Mouse (Mus musculus): ENCODE data around the gene Rel.
"Not testable (repeated sequence)": the region's sequence is repeated elsewhere in the genome, so short reads cannot be mapped to it uniquely, and the experiment has no call there.

The Rel gene

DNA sequence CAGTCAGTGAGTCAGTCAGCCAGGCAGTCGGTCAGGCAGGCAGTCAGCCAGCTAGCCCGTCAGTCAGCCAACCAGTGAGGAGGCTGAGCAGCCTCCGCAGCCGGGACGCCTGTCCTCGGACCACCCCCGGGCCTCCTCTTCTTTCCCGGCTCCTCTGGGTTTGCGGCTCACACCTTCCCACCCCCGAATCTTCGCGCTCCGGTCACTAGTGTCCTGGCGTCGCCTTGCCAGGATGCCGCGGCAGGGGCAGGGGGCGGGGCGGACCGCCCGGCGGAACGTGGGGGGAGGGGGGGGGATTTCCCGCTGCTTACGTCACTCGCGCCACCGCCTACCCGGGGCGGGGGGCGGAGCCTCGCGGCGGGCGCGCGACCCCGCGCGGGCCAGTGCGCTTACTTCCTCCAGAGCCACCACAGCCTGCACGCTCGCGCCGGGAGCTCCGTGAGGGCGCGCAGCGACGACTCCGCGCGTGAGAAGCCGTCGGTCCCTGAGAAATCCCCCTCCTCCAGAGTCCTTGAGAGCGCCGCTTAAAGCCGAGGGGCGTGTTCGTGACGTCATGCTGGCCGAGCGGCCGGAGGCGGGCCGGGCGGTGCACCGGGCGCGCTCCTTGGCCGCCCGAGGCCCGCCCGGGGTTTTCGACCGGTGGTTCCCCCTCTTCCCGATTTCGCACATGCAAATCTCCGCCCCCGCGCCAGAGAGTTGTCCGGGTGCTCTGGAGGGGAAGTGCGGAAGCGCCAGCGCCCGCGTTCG is at the start of gene Rel:
Gene Rel (minus strand): TSS at position 211 of the 747 bp plus-strand sequence.
- in situ Hi-C loops (cut with MboI), result no loop called here

DNA sequence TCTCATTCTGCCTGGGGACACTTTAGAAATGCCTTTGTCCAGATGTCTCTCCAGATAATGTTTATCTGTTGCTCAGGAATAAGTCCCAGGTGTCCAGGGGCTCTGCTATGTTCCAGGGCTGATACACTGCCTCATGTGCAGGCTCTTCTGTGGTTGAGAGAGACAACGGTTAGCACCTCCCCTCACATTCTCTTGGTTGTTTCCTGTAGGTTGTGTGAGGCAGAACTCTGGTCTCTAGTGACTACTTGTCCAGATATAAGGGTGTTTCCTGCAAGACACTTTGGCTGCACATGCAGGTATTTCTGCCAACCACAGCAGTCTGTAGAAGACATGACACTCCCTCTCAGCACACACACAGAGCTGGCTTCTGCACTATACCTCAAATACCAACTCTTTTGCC is 48.0 kb upstream of the Rel start:
- in situ Hi-C loops (cut with MboI), result no loop called here

- in situ Hi-C loops (cut with MboI), result no loop called here
Measured at GRCm38 (mm10) chr11:23810741-23811140, 40.0 kb upstream of the Rel start.

GRCm38 (mm10) chr11:23805716-23806115 is 34.9 kb upstream of the Rel start:
- in situ Hi-C loops (cut with MboI), result no loop called here

GRCm38 (mm10) chr11:23803136-23803535 is 32.4 kb upstream of the Rel start:
- in situ Hi-C loops (cut with MboI), result no loop called here

DNA sequence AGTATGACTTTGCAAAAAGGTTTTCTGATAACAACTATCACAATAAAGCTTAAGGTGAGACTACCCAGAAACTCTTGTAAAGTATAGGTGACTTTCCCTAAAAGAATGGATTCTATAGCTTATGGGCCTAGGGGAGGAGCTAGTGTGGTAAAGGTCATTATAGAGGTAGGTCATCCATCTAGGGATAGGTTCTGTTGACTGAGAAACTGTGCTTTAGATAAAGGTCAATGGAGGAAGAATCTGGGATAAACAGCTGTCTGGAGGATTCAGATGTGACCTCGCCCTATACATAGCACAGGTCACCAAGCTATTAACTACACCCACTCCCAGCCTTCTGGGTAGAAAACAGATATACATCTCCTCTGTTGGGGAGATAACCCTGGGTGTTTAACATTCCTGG is 31.5 kb upstream of the Rel start:
- in situ Hi-C loops (cut with MboI), result no loop called here

- in situ Hi-C loops (cut with MboI), result no loop called here
Measured at GRCm38 (mm10) chr11:23801851-23802250, 31.1 kb upstream of the Rel start.

- in situ Hi-C loops (cut with MboI), result not testable (repeated sequence)
Measured at GRCm38 (mm10) chr11:23783677-23784076, 12.9 kb upstream of the Rel start.

DNA sequence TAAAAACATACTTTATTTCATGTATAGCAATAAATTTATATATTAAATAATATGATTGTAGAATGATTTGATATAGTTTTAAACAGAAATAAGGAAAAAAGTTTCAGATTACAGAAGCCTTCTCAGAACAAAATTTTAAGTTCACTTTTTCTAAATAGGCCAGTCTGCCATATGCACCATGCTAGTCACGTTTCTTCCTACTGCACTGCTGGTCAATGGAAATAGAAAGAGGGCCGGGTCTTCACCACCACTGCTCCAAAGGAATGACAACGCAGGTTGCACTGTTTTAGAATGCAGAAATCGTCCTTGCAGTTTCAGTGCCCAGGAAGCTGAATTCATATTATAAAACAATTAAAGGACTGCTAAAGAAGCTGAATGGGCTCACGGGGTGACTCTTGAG is 12.3 kb upstream of the Rel start:
- in situ Hi-C loops (cut with MboI), result no loop called here

DNA sequence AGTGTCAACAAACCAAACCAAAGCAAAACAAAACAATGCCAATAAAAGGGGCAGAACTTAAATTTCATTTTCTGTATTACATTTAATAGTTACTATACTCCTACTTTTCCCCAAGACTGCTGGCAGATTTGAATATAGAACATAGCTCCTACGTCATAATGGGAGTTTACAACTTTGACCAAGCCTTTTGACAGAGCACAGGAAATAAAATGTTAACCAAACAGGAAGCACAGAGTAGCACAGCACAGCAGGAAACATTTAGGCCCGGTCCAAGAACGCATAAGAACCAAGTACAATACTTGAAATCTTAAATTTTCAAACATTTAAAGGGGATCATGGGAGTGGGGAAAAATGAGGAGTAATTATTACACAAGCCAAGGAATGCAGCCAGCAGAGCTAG is 11.3 kb upstream of the Rel start:
- in situ Hi-C loops (cut with MboI), result no loop called here

GRCm38 (mm10) chr11:23778787-23779201 is 8.0 kb upstream of the Rel start:
- in situ Hi-C loops (cut with MboI), result no loop called here

DNA sequence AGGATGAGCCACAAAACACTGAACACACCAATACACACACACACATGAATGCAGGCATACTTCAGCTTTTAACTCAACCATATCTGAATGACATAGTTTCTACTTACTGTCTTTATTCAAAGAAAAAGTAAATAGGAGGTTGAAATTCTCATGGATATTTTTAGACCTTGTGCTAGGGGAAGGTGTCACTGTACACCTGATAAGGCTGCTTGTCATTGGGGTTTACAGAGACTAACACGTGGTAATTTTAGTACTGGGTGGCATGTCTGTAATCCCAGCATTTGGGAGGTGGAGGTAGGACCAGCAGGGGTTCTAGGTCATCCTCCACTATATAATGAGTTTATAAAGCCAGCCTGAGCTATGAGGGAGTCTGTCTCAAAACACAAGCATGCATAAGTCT is 1.7 kb upstream of the Rel start:
- in situ Hi-C loops (cut with MboI), result no loop called here

DNA sequence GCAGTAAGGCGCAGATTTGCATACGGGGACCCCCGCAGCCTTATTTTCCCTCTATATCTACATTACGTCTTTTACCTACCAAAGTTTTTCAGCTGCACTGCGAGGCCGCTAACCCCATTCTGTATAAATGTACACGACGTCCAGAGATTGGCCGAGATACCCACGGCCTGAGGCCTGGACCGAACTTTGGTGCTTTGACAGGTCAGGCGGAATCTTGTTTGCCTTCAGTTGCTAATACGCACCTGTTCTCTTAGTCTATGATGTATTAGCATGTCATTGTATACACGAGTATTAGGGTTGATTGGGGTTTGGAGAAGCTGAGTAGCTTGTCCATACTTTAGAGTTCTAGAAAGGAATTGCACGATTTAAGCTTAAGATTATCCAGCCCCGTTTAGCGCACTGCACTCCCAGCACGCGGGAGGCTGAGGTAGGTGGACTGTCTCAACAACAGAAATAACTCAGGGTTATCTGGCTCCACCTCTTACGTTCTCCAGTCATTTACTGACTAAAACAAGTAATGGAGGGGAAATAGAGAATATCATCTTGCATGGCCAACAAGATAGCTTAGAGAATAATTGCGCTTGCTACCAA is 832 bp upstream of the Rel start:
- in situ Hi-C loops (cut with MboI), result no loop called here

DNA sequence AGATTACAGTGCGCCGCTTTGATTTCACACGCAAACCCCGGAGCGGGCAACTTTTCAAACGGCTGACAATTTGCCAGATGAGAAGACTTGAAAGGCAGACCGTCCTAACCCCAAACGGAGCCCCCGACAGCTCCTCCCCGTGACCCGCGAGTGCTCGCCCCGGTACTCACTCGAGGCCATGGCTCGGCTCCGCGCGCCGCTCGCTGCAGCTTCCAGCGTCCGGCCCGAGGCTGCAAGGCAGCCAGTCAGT is 335 bp downstream of the Rel start:
- in situ Hi-C loops (cut with MboI), result no loop called here

DNA sequence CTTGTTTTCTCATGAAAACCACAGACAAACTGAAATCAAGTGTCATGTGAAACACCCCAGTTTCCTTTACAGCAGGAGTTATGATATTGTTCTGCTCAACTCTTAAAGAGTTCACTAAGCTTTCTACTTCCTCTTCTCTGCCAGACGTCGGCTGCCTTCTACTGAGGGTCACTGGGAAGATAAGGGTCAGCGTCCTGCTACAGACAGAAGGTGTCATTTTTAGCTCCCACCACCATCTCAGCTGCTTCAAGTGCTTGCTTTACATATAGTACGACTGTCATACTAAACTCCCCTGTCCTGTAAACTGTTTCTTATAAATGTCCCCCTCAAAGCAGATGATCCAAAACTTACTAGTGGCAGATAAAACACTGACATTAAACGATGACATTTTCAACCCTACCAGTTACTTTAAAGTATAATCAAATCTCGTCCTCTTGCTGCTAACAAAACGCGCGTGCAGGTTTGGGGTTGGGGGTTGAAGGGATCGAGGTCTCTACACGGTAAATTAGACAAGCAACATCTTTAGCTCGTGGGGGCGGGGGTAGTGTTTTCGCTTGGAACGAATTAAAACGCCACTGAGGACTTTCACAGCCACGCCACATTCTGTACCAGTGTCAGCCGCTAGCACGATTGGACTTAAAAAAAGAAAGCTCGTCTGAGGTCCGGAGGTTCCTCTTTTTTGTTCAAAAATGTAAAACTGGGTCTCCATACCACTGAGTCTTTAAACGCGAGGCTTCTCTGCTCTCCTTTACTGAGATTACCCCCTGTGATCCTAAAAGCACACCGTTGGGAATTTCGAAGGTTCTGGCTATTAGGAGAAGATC is 872 bp downstream of the Rel start:
- in situ Hi-C loops (cut with MboI), result no loop called here

- in situ Hi-C loops (cut with MboI), result no loop called here
Measured at GRCm38 (mm10) chr11:23769033-23769432, 1.7 kb downstream of the Rel start.

- in situ Hi-C loops (cut with MboI), result no loop called here
Measured at GRCm38 (mm10) chr11:23767928-23768327, 2.8 kb downstream of the Rel start.

GRCm38 (mm10) chr11:23767369-23767768 is 3.4 kb downstream of the Rel start:
- in situ Hi-C loops (cut with MboI), result not testable (repeated sequence)

- in situ Hi-C loops (cut with MboI), result no loop called here
Measured at GRCm38 (mm10) chr11:23762635-23763034, 8.1 kb downstream of the Rel start.

GRCm38 (mm10) chr11:23758218-23758617 is 12.6 kb downstream of the Rel start:
- in situ Hi-C loops (cut with MboI), result no loop called here

GRCm38 (mm10) chr11:23754329-23754728 is 16.4 kb downstream of the Rel start:
- in situ Hi-C loops (cut with MboI), result no loop called here

- in situ Hi-C loops (cut with MboI), result no loop called here
Measured at GRCm38 (mm10) chr11:23753136-23753710, 17.5 kb downstream of the Rel start.

- in situ Hi-C loops (cut with MboI), result no loop called here
Measured at GRCm38 (mm10) chr11:23746102-23746501, 24.7 kb downstream of the Rel start.
